Mouse (Mus musculus): ENCODE measurements around the gene Fam57b. TPM values are rescaled to one million over a fixed set of nuclear protein-coding genes. Genes with fewer than 3 reads are reported as not detected.

The Fam57b gene
- 1.2 and 1.5 TPM in 2 replicates for polyA plus RNA-seq (2015; fragmentation: Nextera tagmentation; extraction: Ambion mirVana)

DNA sequence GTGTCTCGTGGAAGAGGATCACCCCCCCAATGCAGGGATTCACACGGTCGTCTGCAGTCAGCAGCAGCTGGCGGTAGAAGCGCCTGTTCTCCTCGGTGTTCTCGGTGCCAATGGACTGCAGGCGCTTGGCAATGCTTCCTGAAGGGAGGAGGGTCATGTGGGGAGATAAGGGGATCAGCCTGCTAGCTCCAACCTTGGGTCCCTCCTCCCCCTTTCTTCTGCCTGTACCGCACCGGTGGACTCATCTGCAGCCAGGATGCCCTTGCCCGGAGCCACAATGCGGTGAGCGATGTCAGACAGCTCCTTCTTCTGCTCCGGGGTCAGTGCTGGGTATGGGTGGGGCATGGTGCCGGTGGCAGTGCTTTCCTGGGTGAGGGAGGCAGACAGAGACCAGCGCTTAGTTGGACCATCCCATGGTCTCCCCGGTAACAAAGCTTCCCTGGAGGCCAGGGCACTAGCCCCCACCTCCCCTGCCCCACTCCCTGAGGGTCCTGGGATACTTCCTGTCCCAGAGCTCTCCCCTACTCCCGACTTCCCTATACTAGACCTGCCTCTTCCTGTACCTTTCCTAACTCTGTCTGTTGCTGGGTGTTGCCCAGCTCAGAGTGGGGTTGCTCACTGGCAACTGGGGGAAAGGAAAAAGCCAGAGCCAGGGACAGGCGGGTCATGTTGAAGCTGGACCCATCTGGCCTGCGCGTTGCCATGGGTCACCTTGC lies at the start of gene Fam57b:
Gene Fam57b, plus strand, starts transcription at position 258 of the 716 bp plus-strand sequence.
- H3K36me3 ChIP-seq = peaks cover 21% of the 10 kb centered on the region
- no peaks in the 10 kb centered on the region for H3K9me3 ChIP-seq
- peaks cover 33% of the 10 kb centered on the region for H3K4me1 ChIP-seq (replicated peaks)
- peak within 1 kb of the TSS; percentile 96 for H3K27ac ChIP-seq
- H3K4me3 ChIP-seq (replicated peaks) = peak within 1 kb of the TSS; percentile 83
- H3K27me3 ChIP-seq (replicated peaks) = no peaks in the 10 kb centered on the region
- WGBS = 18% methylated on average over 21 of the region's 21 CpGs
- peak within 1 kb of the TSS; percentile 82 for H3K4me2 ChIP-seq (replicated peaks)
- H3K9ac ChIP-seq = peak within 1 kb of the TSS; percentile 88
- ATAC-seq = no peak

GRCm38 (mm10) chr7:126748824-126749223 lies 48.6 kb upstream of the Fam57b start:
- H3K9ac ChIP-seq = no peak overlapping the region
- H3K36me3 ChIP-seq = no peaks in the 10 kb centered on the region
- 48% methylated on average over 7 of the region's 7 CpGs for WGBS
- H3K27me3 ChIP-seq (replicated peaks) = no peaks in the 10 kb centered on the region
- H3K9me3 ChIP-seq = no peaks in the 10 kb centered on the region
- H3K4me3 ChIP-seq (replicated peaks) = no peak overlapping the region
- peak overlapping the region; percentile 80 for H3K27ac ChIP-seq
- ATAC-seq = peak; percentile 71
- no peak overlapping the region for H3K4me2 ChIP-seq (replicated peaks)
- peaks cover 5% of the 10 kb centered on the region; the same call in 1 of the 2 replicates for H3K4me1 ChIP-seq (replicated peaks)

DNA sequence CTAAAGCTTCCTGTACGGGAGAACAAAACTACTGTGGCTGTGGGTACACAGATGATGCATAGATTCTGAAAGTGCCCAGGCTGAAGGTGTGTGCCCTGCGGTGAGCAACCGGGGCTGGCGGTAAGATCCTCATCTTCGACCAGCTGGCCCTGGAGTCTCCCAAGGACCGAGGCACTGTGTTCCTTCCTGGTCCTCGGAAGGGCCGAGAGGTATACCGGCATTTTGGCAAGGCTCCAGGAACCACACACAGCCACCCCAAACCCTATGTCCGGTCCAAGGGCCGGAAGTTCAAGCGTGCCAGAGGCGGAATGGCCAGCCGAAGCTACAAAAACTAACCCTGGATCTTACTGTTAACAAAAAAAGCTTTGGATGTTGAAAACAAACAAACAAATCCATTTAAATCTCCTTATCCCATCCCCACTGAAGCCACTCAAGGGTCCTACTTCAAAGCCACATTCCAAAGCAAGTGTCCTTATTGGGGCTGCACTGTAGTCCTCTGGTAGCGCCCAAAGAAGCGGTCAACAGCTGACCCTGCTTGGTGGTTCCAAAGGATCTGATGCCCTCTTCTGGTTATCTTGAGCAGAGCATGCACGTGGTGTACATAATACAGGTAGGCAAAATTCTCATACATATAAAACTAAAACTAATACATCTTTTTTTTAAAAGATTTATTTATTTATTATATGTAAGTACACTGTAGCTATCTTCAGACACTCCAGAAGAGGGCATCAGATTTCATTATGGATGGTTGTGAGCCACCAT lies 47.7 kb upstream of the Fam57b start:
- Histone ChIP-seq H3K9ac (no peak overlapping the region), H3K9me3 (no peaks in the 10 kb centered on the region), H3K36me3 (no peaks in the 10 kb centered on the region), H3K4me2 (replicated peaks) (no peak overlapping the region), H3K4me3 (replicated peaks) (no peak overlapping the region), H3K27ac (0 out of 2 replicates have a peak overlapping the region, but pooled peaks have one; percentile 17), H3K4me1 (replicated peaks) (peaks cover 5% of the 10 kb centered on the region; the same call in 1 of the 2 replicates), H3K27me3 (replicated peaks) (no peaks in the 10 kb centered on the region)
- 93% methylated on average over 17 of the region's 17 CpGs for WGBS
- no peak for ATAC-seq

DNA sequence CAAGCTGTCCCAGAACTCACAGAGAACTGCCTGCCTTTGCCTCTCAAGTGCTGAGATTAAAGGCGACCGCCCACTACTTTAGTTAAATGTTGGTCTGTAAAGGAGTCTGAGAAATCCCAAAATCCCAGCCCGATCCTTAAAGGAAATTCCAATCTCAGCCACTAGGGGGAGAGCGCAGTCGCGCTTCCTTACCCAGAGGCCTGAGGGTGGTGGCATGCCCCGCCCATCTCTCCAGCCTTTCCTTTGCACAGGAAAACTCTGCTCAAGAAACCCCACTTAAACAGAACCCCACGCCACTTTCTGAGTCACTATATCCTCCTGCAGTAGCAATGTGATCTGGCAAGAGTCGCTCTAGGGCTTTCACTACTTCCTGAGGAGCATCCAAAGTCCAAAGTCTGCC lies 42.6 kb upstream of the Fam57b start:
- H3K4me3 ChIP-seq (replicated peaks) = no peak overlapping the region
- no peaks in the 10 kb centered on the region for H3K27me3 ChIP-seq (replicated peaks)

GRCm38 (mm10) chr7:126758539-126758938 lies 38.9 kb upstream of the Fam57b start:
- 68% methylated on average over 7 of the region's 7 CpGs for WGBS
- no peak overlapping the region for H3K9ac ChIP-seq
- H3K9me3 ChIP-seq = no peaks in the 10 kb centered on the region
- peaks cover 35% of the 10 kb centered on the region for H3K4me1 ChIP-seq (replicated peaks)
- H3K4me3 ChIP-seq (replicated peaks) = no peak overlapping the region
- no peaks in the 10 kb centered on the region for H3K27me3 ChIP-seq (replicated peaks)
- no peak overlapping the region for H3K27ac ChIP-seq
- H3K4me2 ChIP-seq (replicated peaks) = no peak overlapping the region
- peaks cover 9% of the 10 kb centered on the region; the same call in 1 of the 2 replicates for H3K36me3 ChIP-seq
- no peak for ATAC-seq

More for the DNA sequence above, 42.6 kb upstream of the Fam57b start:
- Histone ChIP-seq H3K27ac (peak overlapping the region; percentile 49; the same call in 1 of the 2 replicates), H3K36me3 (no peaks in the 10 kb centered on the region), H3K4me2 (replicated peaks) (peak overlapping the region; percentile 43), H3K9me3 (no peaks in the 10 kb centered on the region), H3K4me1 (replicated peaks) (peaks cover 4% of the 10 kb centered on the region; the same call in 1 of the 2 replicates), H3K9ac (0 out of 2 replicates have a peak overlapping the region, but pooled peaks have one; percentile 27)
- ATAC-seq = peak; percentile 71
- WGBS = under 1% methylated on average over 9 of the region's 9 CpGs

DNA sequence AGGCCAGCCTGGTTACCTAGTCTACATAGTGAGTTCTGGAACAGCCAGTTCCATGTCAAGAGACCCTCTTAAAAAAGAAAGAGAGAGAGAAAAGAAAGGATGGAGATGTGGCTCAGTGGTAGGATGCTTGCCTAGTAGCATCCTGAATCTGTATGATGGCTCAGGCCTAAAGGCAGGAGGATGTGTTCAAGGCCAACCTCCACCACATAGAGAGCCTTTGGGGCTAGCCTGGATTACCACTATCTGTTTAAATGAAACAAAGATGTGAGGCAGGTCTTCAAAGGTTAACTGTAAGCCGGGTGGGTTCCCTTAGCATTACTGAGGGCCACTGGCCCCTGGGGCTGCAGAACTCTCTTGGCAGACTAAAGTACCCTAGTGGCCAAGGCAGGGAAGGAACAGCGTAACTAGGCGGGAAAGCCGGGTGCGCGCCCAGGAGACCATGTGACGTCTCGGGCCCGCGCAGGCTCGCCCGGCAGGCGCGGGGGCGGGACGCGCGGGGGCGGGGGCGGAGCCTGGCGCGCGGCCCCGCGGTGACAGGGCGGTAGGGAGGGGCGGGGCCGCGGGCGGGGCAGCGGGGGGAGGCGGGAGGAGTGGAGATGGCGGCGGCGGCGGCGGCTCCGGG lies 38.3 kb upstream of the Fam57b start, which contains the start of gene Mapk3:
Gene Mapk3, plus strand, starts transcription at position 552 of the 622 bp plus-strand sequence.
- peak; percentile 70 for ATAC-seq
- peak within 1 kb of the TSS; percentile 64 for H3K4me3 ChIP-seq (replicated peaks)
- peak within 1 kb of the TSS; percentile 98 for H3K27ac ChIP-seq
- H3K36me3 ChIP-seq = peaks cover 15% of the 10 kb centered on the region
- H3K9me3 ChIP-seq = no peaks in the 10 kb centered on the region
- H3K4me2 ChIP-seq (replicated peaks) = peak within 1 kb of the TSS; percentile 71
- no peaks in the 10 kb centered on the region for H3K27me3 ChIP-seq (replicated peaks)
- peaks cover 35% of the 10 kb centered on the region for H3K4me1 ChIP-seq (replicated peaks)
- H3K9ac ChIP-seq = peak within 1 kb of the TSS; percentile 70
- WGBS = 2% methylated on average over 34 of the region's 38 CpGs

- Histone ChIP-seq H3K27ac (peak overlapping the region; percentile 98), H3K9ac (peak overlapping the region; percentile 70), H3K4me1 (replicated peaks) (peaks cover 35% of the 10 kb centered on the region), H3K4me2 (replicated peaks) (peak overlapping the region; percentile 71), H3K36me3 (peaks cover 22% of the 10 kb centered on the region), H3K27me3 (replicated peaks) (no peaks in the 10 kb centered on the region), H3K9me3 (no peaks in the 10 kb centered on the region), H3K4me3 (replicated peaks) (peak overlapping the region; percentile 64)
- ATAC-seq = peak; percentile 48
- 1% methylated on average over 22 of the region's 24 CpGs for WGBS
Observed at GRCm38 (mm10) chr7:126759672-126760390, 37.6 kb upstream of the Fam57b start.

DNA sequence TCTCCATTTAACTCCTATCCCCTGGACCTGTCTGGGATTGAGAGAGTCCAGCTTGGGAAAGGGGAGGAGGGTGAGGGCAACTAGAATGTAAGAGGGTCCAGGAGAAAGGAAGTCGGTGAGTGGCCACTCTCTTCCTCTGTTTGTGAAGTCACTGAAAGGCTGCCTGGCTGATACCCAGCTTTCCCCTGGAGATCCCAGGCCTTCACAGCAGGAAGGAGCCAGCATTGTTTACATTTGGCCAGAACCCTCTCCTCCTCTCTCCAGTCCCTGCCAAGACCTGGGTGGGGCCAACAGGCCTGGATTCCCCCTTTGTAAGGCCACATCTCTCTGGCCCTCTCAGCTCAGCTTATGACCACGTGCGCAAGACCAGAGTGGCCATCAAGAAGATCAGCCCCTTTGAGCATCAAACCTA lies 37.1 kb upstream of the Fam57b start:
- H3K27ac ChIP-seq = peak overlapping the region; percentile 98
- ATAC-seq = peak; percentile 68
- peaks cover 34% of the 10 kb centered on the region for H3K4me1 ChIP-seq (replicated peaks)
- H3K9me3 ChIP-seq = no peaks in the 10 kb centered on the region
- peaks cover 28% of the 10 kb centered on the region for H3K36me3 ChIP-seq
- peak overlapping the region; percentile 71 for H3K4me2 ChIP-seq (replicated peaks)
- peak overlapping the region; percentile 64 for H3K4me3 ChIP-seq (replicated peaks)
- no peaks in the 10 kb centered on the region for H3K27me3 ChIP-seq (replicated peaks)
- 4% methylated on average over 3 of the region's 3 CpGs for WGBS
- peak overlapping the region; percentile 70 for H3K9ac ChIP-seq

GRCm38 (mm10) chr7:126760956-126761355 lies 36.5 kb upstream of the Fam57b start:
- H3K27ac ChIP-seq = peak overlapping the region; percentile 98
- no peaks in the 10 kb centered on the region for H3K9me3 ChIP-seq
- peak overlapping the region; percentile 64 for H3K4me3 ChIP-seq (replicated peaks)
- H3K4me2 ChIP-seq (replicated peaks) = peak overlapping the region; percentile 71
- 37% methylated on average over 4 of the region's 4 CpGs for WGBS
- H3K4me1 ChIP-seq (replicated peaks) = peaks cover 39% of the 10 kb centered on the region
- no peak for ATAC-seq
- peaks cover 33% of the 10 kb centered on the region for H3K36me3 ChIP-seq
- peak overlapping the region; percentile 70; the same call in 1 of the 2 replicates for H3K9ac ChIP-seq
- no peaks in the 10 kb centered on the region for H3K27me3 ChIP-seq (replicated peaks)

DNA sequence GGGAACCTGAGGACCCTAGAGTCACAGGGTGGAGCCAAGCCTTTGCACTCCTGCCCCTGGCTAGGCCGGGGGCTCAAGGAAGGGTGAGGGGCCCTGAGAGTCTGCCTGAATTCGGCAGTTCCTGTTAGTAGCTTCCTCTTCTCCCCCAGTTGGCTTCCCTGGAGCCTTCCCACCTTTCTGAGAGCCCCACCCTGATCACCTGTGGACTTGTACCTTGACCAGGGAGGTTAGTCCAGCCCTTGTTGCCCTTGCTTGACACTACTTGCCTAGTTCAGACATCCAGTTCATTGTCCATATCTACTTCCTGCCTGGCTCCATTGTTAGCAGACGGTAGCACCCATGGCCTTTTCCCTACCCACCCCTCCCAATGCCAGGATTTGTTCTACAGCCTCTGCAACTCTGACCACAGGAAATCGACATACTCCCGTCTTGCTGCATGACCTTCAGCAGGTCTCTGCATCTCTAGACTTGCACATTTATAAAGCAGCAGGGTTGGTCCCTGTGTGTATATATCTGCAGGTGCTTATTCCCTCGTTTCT lies 35.9 kb upstream of the Fam57b start:
- Histone ChIP-seq H3K27ac (peak overlapping the region; percentile 98), H3K36me3 (peaks cover 39% of the 10 kb centered on the region), H3K4me1 (replicated peaks) (peaks cover 44% of the 10 kb centered on the region), H3K9me3 (no peaks in the 10 kb centered on the region), H3K9ac (0 out of 2 replicates have a peak overlapping the region, but pooled peaks have one; percentile 3), H3K4me3 (replicated peaks) (peak overlapping the region; percentile 64; the same call in 1 of the 2 replicates), H3K4me2 (replicated peaks) (peak overlapping the region; percentile 71), H3K27me3 (replicated peaks) (no peaks in the 10 kb centered on the region)
- 49% methylated on average over 6 of the region's 6 CpGs for WGBS
- peak; percentile 37; the same call in 1 of the 2 replicates for ATAC-seq

- H3K27ac ChIP-seq = peak overlapping the region; percentile 17; the same call in 1 of the 2 replicates
- H3K4me2 ChIP-seq (replicated peaks) = peak overlapping the region; percentile 14
- no peaks in the 10 kb centered on the region for H3K9me3 ChIP-seq
- no peaks in the 10 kb centered on the region for H3K27me3 ChIP-seq (replicated peaks)
- peaks cover 48% of the 10 kb centered on the region for H3K36me3 ChIP-seq
- 43% methylated on average over 17 of the region's 17 CpGs for WGBS
- H3K4me3 ChIP-seq (replicated peaks) = no peak overlapping the region
- no peak for ATAC-seq
- peaks cover 44% of the 10 kb centered on the region for H3K4me1 ChIP-seq (replicated peaks)
- 0 out of 2 replicates have a peak overlapping the region, but pooled peaks have one; percentile 23 for H3K9ac ChIP-seq
Observed at GRCm38 (mm10) chr7:126762471-126763008, 34.9 kb upstream of the Fam57b start.

Data from intestine, embryonic 15.5 days (tissue).